Comparison of ENCODE assay signal across 22 mouse cellular contexts in the genomic region with DNA sequence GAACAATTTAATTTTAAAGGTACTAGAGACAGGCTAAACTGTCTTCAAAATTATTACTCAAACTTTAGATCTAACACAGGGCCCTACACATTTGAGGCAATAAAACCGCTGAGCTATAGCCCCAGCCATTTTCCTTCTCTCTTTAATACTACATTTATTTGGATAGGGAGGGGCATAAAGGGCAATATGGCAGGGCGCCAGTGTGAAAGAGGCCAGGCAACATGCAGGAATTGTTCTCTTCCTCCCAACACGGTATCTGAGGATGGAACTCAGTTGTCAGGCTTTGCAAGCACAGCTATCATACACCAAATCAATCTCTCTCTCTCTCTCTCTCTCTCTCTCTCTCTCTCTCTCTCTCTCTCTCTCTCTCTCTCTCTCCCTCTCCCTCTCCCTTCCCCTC. TPM values are rescaled to one million over a fixed set of nuclear protein-coding genes. Genes with fewer than 3 reads are reported as not detected.
DNase-seq lines count a peak whose midpoint lies in the region; ATAC-seq and TF ChIP-seq lines count a peak whose summit lies in the region.
"Had no signal": no experiment of that assay in that cellular context is flagged by ENCODE, and none has a peak within 500 bp of the region (broad histone marks: within the 10 kb centered on the region; RNA-seq: fewer than 3 reads in every experiment).

No protein-coding gene starts in this region.

- DNase-seq in limb, embryonic 14.5 days (ENCODE audit: low spot score), result peak; percentile 3
- no peak for DNase-seq in limb, embryonic 10.5 days (ENCODE audit: low spot score)
- DNase-seq in lung, embryonic 14.5 days, result peak; percentile 53
- DNase-seq in lung, postnatal 36 days, result no peak
- peak; percentile 5 for DNase-seq in lung, postnatal 0 days (ENCODE audit: low spot score)
- DNase-seq in lung, postnatal 25 days (ENCODE audit: low spot score), result no peak
- DNase-seq in large intestine, adult 2 months (ENCODE audit: low read depth, low spot score), result peak; percentile 64
- no peak for DNase-seq in right cerebral cortex, adult 2 months (ENCODE audit: low spot score in 2 of 2)
- DNase-seq: adrenal gland, adult 2 months; adrenal gland, adult 8-10 months; adrenal gland, postnatal 10 days; adrenal gland, postnatal 14 days; adrenal gland, postnatal 25 days; adrenal gland, postnatal 36 days; B cell, adult 2 months; cerebellum, adult 11 months; cerebellum, adult 11-12 months had no signal

- H3K4me2 ChIP-seq in limb, embryonic 14.5 days (replicated peaks; ENCODE audit: low read depth, low read length, severe bottlenecking), result no peak overlapping the region
- no peak overlapping the region for H3K4me2 ChIP-seq in lung, embryonic 14.5 days
- no peak overlapping the region for H3K4me2 ChIP-seq in lung, postnatal 0 days (replicated peaks; ENCODE audit: low read depth, low read length)

- ATAC-seq in limb, embryonic 14.5 days (ENCODE audit: low FRiP score, low read depth), result no peak
- ATAC-seq in lung, embryonic 14.5 days (ENCODE audit: insufficient read depth), result no peak
- no peak for ATAC-seq in lung, postnatal 0 days
- ATAC-seq: activated CD4-positive, CD25-positive, alpha-beta regulatory T cell, adult 4 months; CD4-positive, CD25-positive, alpha-beta regulatory T cell, adult 4 months; Patski had no signal

- H3K9me3 ChIP-seq in limb, embryonic 14.5 days (ENCODE audit: control insufficient read depth, low read length), result no peaks in the 10 kb centered on the region
- H3K9me3 ChIP-seq in limb, embryonic 10.5 days (replicated peaks), result no peaks in the 10 kb centered on the region
- H3K9me3 ChIP-seq in lung, embryonic 14.5 days (ENCODE audit: low read depth, low read length), result no peaks in the 10 kb centered on the region
- H3K9me3 ChIP-seq in lung, postnatal 0 days (ENCODE audit: low read length), result no peaks in the 10 kb centered on the region
- H3K9me3 ChIP-seq: G1E had no signal

- H3K4me1 ChIP-seq in limb, embryonic 14.5 days (ENCODE audit: control insufficient read depth, insufficient read depth, low read length), result no peaks in the 10 kb centered on the region
- no peaks in the 10 kb centered on the region for H3K4me1 ChIP-seq in limb, embryonic 10.5 days
- no peaks in the 10 kb centered on the region for H3K4me1 ChIP-seq in lung, embryonic 14.5 days (ENCODE audit: insufficient read depth)
- no peaks in the 10 kb centered on the region for H3K4me1 ChIP-seq in lung, postnatal 0 days (ENCODE audit: insufficient read depth, low read depth, low read length)

- no peak for TF ChIP-seq EP300 in lung, postnatal 0 days (IDR thresholded peaks at IDR 0.05)

- 44% methylated on average over 3 of the region's 3 CpGs for WGBS in limb, embryonic 14.5 days
- 85% methylated on average over 3 of the region's 3 CpGs for WGBS in limb, embryonic 10.5 days
- WGBS in lung, embryonic 14.5 days, result 42% methylated on average over 3 of the region's 3 CpGs
- WGBS in lung, postnatal 0 days, result 33% methylated on average over 3 of the region's 3 CpGs
- WGBS in large intestine, adult 2 months, result 25% methylated on average over 3 of the region's 3 CpGs

- H3K27me3 ChIP-seq in limb, embryonic 14.5 days (ENCODE audit: control insufficient read depth, insufficient read depth, low read length), result no peaks in the 10 kb centered on the region
- no peaks in the 10 kb centered on the region for H3K27me3 ChIP-seq in limb, embryonic 10.5 days (ENCODE audit: low read depth, poor library complexity, severe bottlenecking)
- no peaks in the 10 kb centered on the region for H3K27me3 ChIP-seq in lung, embryonic 14.5 days (ENCODE audit: insufficient read depth, low read length)
- H3K27me3 ChIP-seq in lung, postnatal 0 days (replicated peaks; ENCODE audit: insufficient read depth, low read length), result no peaks in the 10 kb centered on the region
- H3K27me3 ChIP-seq: CH12.LX, Patski had no signal

- no peak for TF ChIP-seq POLR2A in limb, embryonic 14.5 days (IDR thresholded peaks at IDR 0.05; ENCODE audit: borderline replicate concordance, extremely low read depth, insufficient read depth, insufficient read length)

- peaks cover 3% of the 10 kb centered on the region; the same call in 1 of the 2 replicates for H3K36me3 ChIP-seq in limb, embryonic 14.5 days (ENCODE audit: control insufficient read depth, insufficient read depth, low read length)
- H3K36me3 ChIP-seq in limb, embryonic 10.5 days, result peaks cover 4% of the 10 kb centered on the region; the same call in 1 of the 2 replicates
- H3K36me3 ChIP-seq in lung, embryonic 14.5 days (ENCODE audit: insufficient read depth), result no peaks in the 10 kb centered on the region
- H3K36me3 ChIP-seq in lung, postnatal 0 days (ENCODE audit: insufficient read depth, low read length), result no peaks in the 10 kb centered on the region

- no peak overlapping the region for H3K9ac ChIP-seq in limb, embryonic 14.5 days (ENCODE audit: low read depth, low read length, severe bottlenecking)
- no peak overlapping the region for H3K9ac ChIP-seq in lung, embryonic 14.5 days
- no peak overlapping the region for H3K9ac ChIP-seq in lung, postnatal 0 days (replicated peaks; ENCODE audit: low read depth)

- TF ChIP-seq CTCF in lung, embryonic 14.5 days (IDR thresholded peaks at IDR 0.05; ENCODE audit: low read depth), result no peak
- TF ChIP-seq CTCF in lung, postnatal 0 days (IDR thresholded peaks at IDR 0.05), result no peak

- H3K4me3 ChIP-seq in limb, embryonic 14.5 days (replicated peaks; ENCODE audit: low read length), result no peak overlapping the region
- no peak overlapping the region for H3K4me3 ChIP-seq in limb, embryonic 10.5 days
- no peak overlapping the region for H3K4me3 ChIP-seq in lung, embryonic 14.5 days (ENCODE audit: low read depth, low read length)
- H3K4me3 ChIP-seq in lung, postnatal 0 days (ENCODE audit: low read depth, low read length), result no peak overlapping the region

- H3K27ac ChIP-seq in limb, embryonic 14.5 days (replicated peaks; ENCODE audit: low read depth, low read length), result no peak overlapping the region
- H3K27ac ChIP-seq in limb, embryonic 10.5 days, result no peak overlapping the region
- H3K27ac ChIP-seq in lung, embryonic 14.5 days (ENCODE audit: low read depth), result no peak overlapping the region
- H3K27ac ChIP-seq in lung, postnatal 0 days (ENCODE audit: low read length), result no peak overlapping the region

RNA-seq across cellular contexts. Expression of gene Bbs7, which starts 14.5 kb away (rescaled TPM):
- 10.1 and 14.0 TPM in 2 replicates for polyA plus RNA-seq in limb, embryonic 14.5 days (2012; rRNA removed)
- polyA plus RNA-seq in limb, embryonic 14.5 days (2014; fragmentation: Nextera tagmentation; extraction: Ambion mirVana), result 11.6 and 12.2 TPM in 2 replicates
- polyA plus RNA-seq in limb, embryonic 10.5 days (2016; fragmentation: Nextera tagmentation; extraction: Ambion mirVana), result 14.1 and 18.9 TPM in 2 replicates
- 19.2 and 19.9 TPM in 2 replicates for polyA plus RNA-seq in lung, embryonic 14.5 days (2014; fragmentation: Nextera tagmentation; extraction: Ambion mirVana)
- polyA plus RNA-seq in lung, postnatal 0 days (2015; fragmentation: Nextera tagmentation; extraction: Ambion mirVana), result 8.0 and 8.8 TPM in 2 replicates
- polyA plus RNA-seq in large intestine, adult 2 months (2012; rRNA removed), result 0.77 and 1.2 TPM in 2 replicates

RNA-seq across cellular contexts. Expression of gene Ccna2, which starts 26.9 kb away (rescaled TPM):
- 106 and 112 TPM in 2 replicates for polyA plus RNA-seq in limb, embryonic 14.5 days (2012; rRNA removed)
- 156 and 170 TPM in 2 replicates for polyA plus RNA-seq in limb, embryonic 14.5 days (2014; fragmentation: Nextera tagmentation; extraction: Ambion mirVana)
- polyA plus RNA-seq in limb, embryonic 10.5 days (2016; fragmentation: Nextera tagmentation; extraction: Ambion mirVana), result 244 TPM in 2 replicates
- polyA plus RNA-seq in lung, embryonic 14.5 days (2014; fragmentation: Nextera tagmentation; extraction: Ambion mirVana), result 281 and 285 TPM in 2 replicates
- polyA plus RNA-seq in lung, postnatal 0 days (2015; fragmentation: Nextera tagmentation; extraction: Ambion mirVana), result 7.3 and 9.8 TPM in 2 replicates
- polyA plus RNA-seq in large intestine, adult 2 months (2012; rRNA removed), result 44.1 and 60.0 TPM in 2 replicates

RNA-seq across cellular contexts. Expression of gene Exosc9, which starts 46.4 kb away (rescaled TPM):
- polyA plus RNA-seq in limb, embryonic 14.5 days (2012; rRNA removed), result 29.0 and 34.8 TPM in 2 replicates
- 54.5 and 55.0 TPM in 2 replicates for polyA plus RNA-seq in limb, embryonic 14.5 days (2014; fragmentation: Nextera tagmentation; extraction: Ambion mirVana)
- polyA plus RNA-seq in limb, embryonic 10.5 days (2016; fragmentation: Nextera tagmentation; extraction: Ambion mirVana), result 93.1 and 98.5 TPM in 2 replicates
- 64.4 and 72.3 TPM in 2 replicates for polyA plus RNA-seq in lung, embryonic 14.5 days (2014; fragmentation: Nextera tagmentation; extraction: Ambion mirVana)
- polyA plus RNA-seq in lung, postnatal 0 days (2015; fragmentation: Nextera tagmentation; extraction: Ambion mirVana), result 31.0 and 32.7 TPM in 2 replicates
- polyA plus RNA-seq in large intestine, adult 2 months (2012; rRNA removed), result 14.5 and 14.9 TPM in 2 replicates

Comparison
In these comparisons a context has a peak if more than half of its experiments do, and no peak if none do; other contexts are left out.
1. DNase-seq: peak in limb, embryonic 14.5 days (single experiment), lung, embryonic 14.5 days (single experiment), lung, postnatal 0 days (single experiment) and large intestine, adult 2 months (single experiment); none in limb, embryonic 10.5 days (single experiment), lung, postnatal 36 days (single experiment), lung, postnatal 25 days (single experiment) and right cerebral cortex, adult 2 months (0 of 2).